Mouse (Mus musculus): Measurements from ENCODE around the gene 1110017D15Rik. TPM values are rescaled to one million over a fixed set of nuclear protein-coding genes. Genes with fewer than 3 reads are reported as not detected.
A peak's percentile ranks its signal among the peaks of the same experiment; 100 is the strongest.

1110017D15Rik gene
- polyA plus RNA-seq, 1 experiment from 2014 or later, result 3.8 TPM

DNA sequence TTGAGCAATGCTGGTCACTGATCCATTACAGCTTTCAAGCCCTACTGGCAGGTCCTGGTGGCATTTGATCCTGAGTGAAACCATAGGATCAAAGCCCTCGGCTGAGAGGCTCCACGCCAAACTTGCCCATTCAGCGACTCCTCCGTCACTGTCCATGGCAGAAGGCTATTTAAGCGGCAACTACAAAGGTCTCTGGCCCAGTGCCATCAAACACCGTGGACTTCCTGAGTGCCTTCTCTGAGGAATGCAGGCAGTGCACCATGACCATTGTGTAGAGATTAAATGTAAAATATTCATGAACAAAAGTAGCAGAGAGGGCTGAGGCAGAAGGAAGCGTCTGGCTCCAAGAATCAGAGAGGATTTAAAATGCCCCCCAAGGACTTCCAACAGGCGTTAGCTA lies 10.9 kb upstream of the 1110017D15Rik start:
- H3K36me3 ChIP-seq (replicated peaks), result no peaks in the 10 kb centered on the region
- H3K27me3 ChIP-seq (ENCODE audit: poor library complexity, severe bottlenecking), result peaks cover 9% of the 10 kb centered on the region; the same call in 1 of the 2 replicates
- no peak for DNase-seq (ENCODE audit: extremely low spot score, low spot score)
- peaks cover 52% of the 10 kb centered on the region for H3K4me1 ChIP-seq
- H3K4me3 ChIP-seq, result no peak overlapping the region
- WGBS, result 40% methylated on average over 8 of the region's 8 CpGs
- H3K27ac ChIP-seq, result peak overlapping the region; percentile 83; the same call in 1 of the 2 replicates
- no peaks in the 10 kb centered on the region for H3K9me3 ChIP-seq

DNA sequence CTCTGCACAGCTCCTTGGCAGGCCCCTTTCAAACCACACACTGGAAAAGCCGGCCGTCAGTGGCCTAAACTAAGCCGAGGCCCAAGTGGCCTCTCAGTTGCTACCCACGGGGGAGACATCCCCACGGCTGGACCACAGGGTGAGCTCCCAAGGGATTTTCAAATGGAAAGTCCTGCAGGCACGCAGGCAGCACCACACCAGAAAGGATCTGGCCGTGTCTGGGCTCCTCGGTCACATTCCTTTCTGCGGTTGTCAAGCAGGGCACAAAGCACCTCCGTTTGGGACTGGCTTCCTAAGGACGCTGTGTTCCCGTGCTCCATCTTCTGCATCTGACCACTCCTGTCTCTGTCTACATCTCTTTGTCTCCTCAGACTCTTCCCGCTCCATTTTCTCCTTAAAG lies 9.9 kb upstream of the 1110017D15Rik start:
- WGBS, result 25% methylated on average over 13 of the region's 13 CpGs
- H3K27me3 ChIP-seq (ENCODE audit: poor library complexity, severe bottlenecking), result peaks cover 15% of the 10 kb centered on the region
- peak; percentile 30 for DNase-seq (ENCODE audit: extremely low spot score, low spot score)

DNA sequence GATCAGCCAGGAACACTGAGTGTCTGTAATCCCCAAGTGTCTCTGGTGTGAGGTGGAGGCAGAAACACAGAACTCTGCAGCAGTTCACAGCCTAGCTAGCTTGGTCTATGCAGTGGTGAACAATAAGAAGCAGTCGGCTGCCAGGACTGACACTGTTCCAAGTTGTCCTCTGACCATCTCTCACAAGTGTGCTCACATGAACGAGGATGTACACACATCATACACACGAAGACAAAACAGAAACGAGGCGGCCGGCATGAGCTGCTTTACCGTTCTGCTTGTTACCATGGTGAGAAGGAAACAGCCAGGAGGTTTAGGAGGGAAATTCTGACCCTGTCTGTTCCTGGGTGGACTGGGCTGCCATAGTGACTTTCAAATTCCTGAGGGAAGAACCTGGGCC lies 9.4 kb upstream of the 1110017D15Rik start:
- no peak overlapping the region for H3K4me3 ChIP-seq
- H3K9me3 ChIP-seq, result no peaks in the 10 kb centered on the region
- no peak for DNase-seq (ENCODE audit: extremely low spot score, low spot score)
- peaks cover 21% of the 10 kb centered on the region for H3K27me3 ChIP-seq (ENCODE audit: poor library complexity, severe bottlenecking)
- H3K27ac ChIP-seq, result peak overlapping the region; percentile 83
- H3K36me3 ChIP-seq (replicated peaks), result no peaks in the 10 kb centered on the region
- peaks cover 61% of the 10 kb centered on the region for H3K4me1 ChIP-seq
- WGBS, result 57% methylated on average over 7 of the region's 7 CpGs

More for the DNA sequence above, 9.9 kb upstream of the 1110017D15Rik start:
- Histone ChIP-seq H3K4me3 (no peak overlapping the region), H3K4me1 (peaks cover 58% of the 10 kb centered on the region), H3K27ac (peak overlapping the region; percentile 83), H3K36me3 (replicated peaks) (no peaks in the 10 kb centered on the region), H3K9me3 (no peaks in the 10 kb centered on the region)

DNA sequence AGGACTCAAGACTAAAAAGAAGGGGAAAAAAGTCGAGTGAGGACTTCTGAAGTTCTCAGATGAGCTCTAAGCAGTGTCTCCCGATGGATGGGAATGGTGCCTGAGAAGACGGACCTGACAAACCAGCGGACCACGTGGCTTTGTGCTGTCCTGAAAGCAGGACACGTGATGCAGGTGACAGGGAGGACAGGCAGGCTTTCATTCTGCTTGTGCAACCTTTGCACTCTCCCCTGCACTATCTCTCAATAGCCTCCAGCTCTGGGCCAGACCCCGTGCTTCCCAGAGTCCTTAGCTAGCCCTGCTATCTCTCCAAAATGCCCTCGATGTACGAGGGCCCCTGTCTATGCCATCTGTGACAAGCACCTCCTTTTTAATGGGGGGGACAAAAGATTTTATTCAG lies 7.7 kb upstream of the 1110017D15Rik start:
- Histone ChIP-seq H3K9me3 (no peaks in the 10 kb centered on the region), H3K27ac (no peak overlapping the region), H3K36me3 (replicated peaks) (peaks cover 3% of the 10 kb centered on the region; the same call in 1 of the 2 replicates), H3K4me3 (no peak overlapping the region), H3K4me1 (peaks cover 48% of the 10 kb centered on the region), H3K27me3 (ENCODE audit: poor library complexity, severe bottlenecking) (peaks cover 29% of the 10 kb centered on the region)
- DNase-seq (ENCODE audit: extremely low spot score, low spot score), result no peak
- 83% methylated on average over 9 of the region's 9 CpGs for WGBS

DNA sequence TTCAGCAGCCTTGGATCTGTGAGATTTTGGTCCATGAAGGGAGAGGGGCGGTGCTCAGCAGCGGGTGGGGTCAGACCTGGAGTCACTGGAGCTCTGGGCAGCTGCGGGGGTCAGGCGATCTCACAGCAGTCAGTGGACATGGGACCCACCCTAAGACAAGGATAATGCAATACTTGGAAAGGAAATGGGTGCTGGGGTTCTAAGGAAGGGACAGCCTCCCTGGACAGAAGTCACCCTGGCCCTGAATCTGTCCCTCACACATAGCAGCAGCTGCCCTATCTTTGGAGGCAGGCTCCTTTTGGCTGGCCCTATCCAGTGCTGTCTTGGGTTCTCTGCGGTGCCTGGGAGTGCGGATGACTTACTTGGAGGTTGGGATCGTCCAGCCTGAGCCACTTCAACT lies 6.7 kb upstream of the 1110017D15Rik start:
- Histone ChIP-seq H3K4me3 (no peak overlapping the region), H3K36me3 (replicated peaks) (peaks cover 4% of the 10 kb centered on the region; the same call in 1 of the 2 replicates), H3K27me3 (ENCODE audit: poor library complexity, severe bottlenecking) (peaks cover 30% of the 10 kb centered on the region), H3K4me1 (peaks cover 44% of the 10 kb centered on the region), H3K27ac (no peak overlapping the region), H3K9me3 (no peaks in the 10 kb centered on the region)
- whole genome bisulfite sequencing, result 79% methylated on average over 7 of the region's 7 CpGs
- DNase-seq (ENCODE audit: extremely low spot score, low spot score), result no peak

DNA sequence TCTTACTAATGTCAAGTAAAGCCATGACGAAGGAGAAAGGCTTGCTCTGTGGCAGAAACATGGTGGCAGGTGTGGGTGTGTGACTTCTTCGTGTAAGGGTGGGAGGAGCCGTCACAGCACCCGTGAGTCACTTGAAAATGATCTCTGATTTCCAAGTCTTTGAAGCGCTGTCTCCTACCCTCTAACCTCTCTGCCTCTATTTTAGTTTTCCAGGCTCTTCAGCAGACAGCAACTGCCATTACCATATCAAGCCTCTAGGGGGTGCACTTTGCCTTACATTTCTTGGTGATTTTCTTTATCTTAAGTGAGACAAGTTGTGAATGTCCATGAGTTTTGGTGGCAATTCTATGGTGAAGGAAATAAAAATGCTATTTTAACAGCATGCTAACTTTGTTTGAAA lies 5.7 kb upstream of the 1110017D15Rik start:
- Histone ChIP-seq H3K4me1 (peaks cover 39% of the 10 kb centered on the region), H3K36me3 (replicated peaks) (peaks cover 4% of the 10 kb centered on the region; the same call in 1 of the 2 replicates), H3K27me3 (ENCODE audit: poor library complexity, severe bottlenecking) (peaks cover 30% of the 10 kb centered on the region), H3K4me3 (no peak overlapping the region), H3K27ac (no peak overlapping the region), H3K9me3 (no peaks in the 10 kb centered on the region)
- 55% methylated on average over 5 of the region's 5 CpGs for WGBS
- no peak for DNase-seq (ENCODE audit: extremely low spot score, low spot score)

DNA sequence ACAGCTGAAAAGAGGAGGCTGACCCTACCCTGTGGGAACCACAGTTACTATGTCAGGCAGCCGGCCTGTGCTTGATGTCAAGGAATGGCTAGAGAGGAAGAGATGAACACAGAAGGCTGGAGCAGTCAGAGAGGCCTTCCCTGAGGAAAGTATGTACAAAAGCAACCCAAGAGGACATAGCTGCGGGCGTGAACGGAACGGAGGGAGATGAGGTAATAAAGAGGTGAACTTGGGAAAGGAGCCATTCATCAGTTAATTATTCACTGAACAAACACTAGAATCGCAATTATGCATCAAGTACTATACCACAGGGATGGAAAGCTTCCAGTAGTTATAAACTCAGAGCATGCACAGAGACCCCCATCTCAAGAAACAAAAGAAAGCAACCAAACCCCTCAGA lies 5.0 kb upstream of the 1110017D15Rik start:
- Histone ChIP-seq H3K9me3 (no peaks in the 10 kb centered on the region), H3K4me1 (peaks cover 32% of the 10 kb centered on the region), H3K27ac (0 out of 2 replicates have a peak overlapping the region, but pooled peaks have one; percentile 12), H3K36me3 (replicated peaks) (peaks cover 4% of the 10 kb centered on the region; the same call in 1 of the 2 replicates), H3K27me3 (ENCODE audit: poor library complexity, severe bottlenecking) (peaks cover 30% of the 10 kb centered on the region), H3K4me3 (no peak overlapping the region)
- DNase-seq (ENCODE audit: extremely low spot score, low spot score), result no peak
- 90% methylated on average over 6 of the region's 6 CpGs for WGBS

DNA sequence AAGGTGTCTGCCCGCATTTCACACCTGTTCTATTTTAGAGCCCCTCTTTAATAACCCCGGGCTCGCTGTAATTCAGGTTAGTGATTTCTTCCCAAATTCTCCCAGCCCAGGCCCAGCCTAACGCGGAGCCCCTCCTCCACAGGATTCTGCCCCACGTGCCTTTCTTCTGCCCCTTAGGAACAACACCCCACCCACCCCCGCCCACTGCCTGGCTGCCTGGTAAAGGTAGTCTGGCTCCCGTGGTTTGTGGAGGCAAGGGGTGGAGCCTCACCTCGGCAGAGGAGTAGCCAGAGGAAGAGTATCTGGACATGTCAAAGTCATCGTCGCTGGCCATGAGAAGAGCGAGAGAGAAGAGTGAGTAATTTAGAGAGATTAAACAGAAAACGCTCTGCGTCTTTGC lies 3.5 kb upstream of the 1110017D15Rik start:
- Histone ChIP-seq H3K27ac (no peak overlapping the region), H3K4me1 (peaks cover 18% of the 10 kb centered on the region; the same call in 1 of the 2 replicates), H3K27me3 (ENCODE audit: poor library complexity, severe bottlenecking) (peaks cover 30% of the 10 kb centered on the region), H3K4me3 (no peak overlapping the region), H3K36me3 (replicated peaks) (peaks cover 4% of the 10 kb centered on the region; the same call in 1 of the 2 replicates), H3K9me3 (no peaks in the 10 kb centered on the region)
- 41% methylated on average over 14 of the region's 14 CpGs for WGBS
- DNase-seq (ENCODE audit: extremely low spot score, low spot score), result no peak

DNA sequence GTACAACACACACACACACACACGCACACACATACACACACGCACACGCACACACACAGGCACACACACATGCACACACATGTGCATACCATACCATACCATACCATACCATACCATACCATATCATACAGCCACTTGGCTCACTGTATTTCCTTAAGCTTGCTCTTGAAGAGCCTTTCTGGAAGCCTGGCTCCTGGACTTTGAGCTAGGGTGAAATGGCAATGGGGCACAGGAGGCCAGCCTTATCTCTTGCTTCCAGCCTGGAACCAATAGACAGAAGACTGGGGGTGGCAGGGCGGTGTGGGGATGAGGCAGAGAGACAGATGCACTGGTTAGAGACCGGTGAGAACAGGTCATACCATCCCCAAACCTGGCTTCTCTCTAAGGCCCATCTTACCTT lies 2.1 kb upstream of the 1110017D15Rik start:
- WGBS, result 94% methylated on average over 5 of the region's 5 CpGs
- no peak overlapping the region for H3K4me3 ChIP-seq

DNA sequence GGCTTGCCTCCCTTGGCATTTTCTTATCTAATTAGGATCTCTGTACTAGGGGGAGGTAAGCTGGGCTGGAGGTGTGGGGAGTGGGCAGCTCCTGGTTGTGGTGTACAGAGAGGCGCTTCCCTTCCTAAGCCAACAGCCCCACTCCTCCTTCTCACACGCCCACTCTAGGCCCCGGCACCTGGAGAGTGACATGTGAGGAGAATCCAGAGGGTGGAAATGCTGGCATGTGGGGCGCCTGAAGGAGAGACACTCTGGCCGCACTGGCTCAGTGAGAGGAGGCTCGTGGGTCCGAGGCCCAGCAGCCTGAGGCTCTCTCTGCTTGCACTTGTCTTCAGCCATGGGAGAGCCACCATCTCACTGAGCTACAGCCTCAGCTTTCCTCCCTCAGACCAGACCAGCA lies 1.2 kb upstream of the 1110017D15Rik start:
- Histone ChIP-seq H3K36me3 (replicated peaks) (peaks cover 4% of the 10 kb centered on the region; the same call in 1 of the 2 replicates), H3K4me1 (peaks cover 23% of the 10 kb centered on the region), H3K4me3 (no peak overlapping the region), H3K9me3 (no peaks in the 10 kb centered on the region), H3K27ac (peak overlapping the region; percentile 48; the same call in 1 of the 2 replicates), H3K27me3 (ENCODE audit: poor library complexity, severe bottlenecking) (peaks cover 22% of the 10 kb centered on the region)
- WGBS, result 84% methylated on average over 7 of the region's 7 CpGs
- no peak for DNase-seq (ENCODE audit: extremely low spot score, low spot score)

More for the DNA sequence above, 2.1 kb upstream of the 1110017D15Rik start:
- Histone ChIP-seq H3K9me3 (no peaks in the 10 kb centered on the region), H3K36me3 (replicated peaks) (peaks cover 4% of the 10 kb centered on the region; the same call in 1 of the 2 replicates), H3K27me3 (ENCODE audit: poor library complexity, severe bottlenecking) (peaks cover 21% of the 10 kb centered on the region), H3K27ac (no peak overlapping the region), H3K4me1 (peaks cover 18% of the 10 kb centered on the region; the same call in 1 of the 2 replicates)
- DNase-seq (ENCODE audit: extremely low spot score, low spot score), result no peak

DNA sequence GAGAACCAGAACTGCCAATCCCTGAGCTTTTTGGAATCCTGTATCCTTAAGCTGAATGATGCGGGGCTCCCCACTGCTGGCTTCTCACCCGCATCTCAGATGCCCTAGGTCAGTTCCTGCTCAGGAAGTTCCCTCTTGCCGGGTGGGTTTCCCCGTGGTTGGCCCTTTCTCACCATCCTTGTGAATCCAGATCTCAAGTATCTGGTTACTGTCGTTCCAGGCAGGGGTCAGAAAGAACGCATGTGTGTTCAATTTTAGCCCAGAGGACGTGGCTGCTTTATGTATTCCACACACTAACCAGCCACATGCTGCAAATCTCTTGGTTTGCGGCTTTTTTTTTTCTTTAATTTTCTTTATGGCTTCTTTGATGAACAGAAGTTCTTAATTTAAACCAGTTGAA lies 3.4 kb downstream of the 1110017D15Rik start:
- H3K4me1 ChIP-seq, result peaks cover 15% of the 10 kb centered on the region
- H3K4me3 ChIP-seq, result no peak overlapping the region
- DNase-seq (ENCODE audit: extremely low spot score, low spot score), result no peak
- H3K36me3 ChIP-seq (replicated peaks), result no peaks in the 10 kb centered on the region
- peak overlapping the region; percentile 67 for H3K27ac ChIP-seq
- 28% methylated on average over 8 of the region's 8 CpGs for WGBS
- H3K27me3 ChIP-seq (ENCODE audit: poor library complexity, severe bottlenecking), result peaks cover 41% of the 10 kb centered on the region
- H3K9me3 ChIP-seq, result no peaks in the 10 kb centered on the region

DNA sequence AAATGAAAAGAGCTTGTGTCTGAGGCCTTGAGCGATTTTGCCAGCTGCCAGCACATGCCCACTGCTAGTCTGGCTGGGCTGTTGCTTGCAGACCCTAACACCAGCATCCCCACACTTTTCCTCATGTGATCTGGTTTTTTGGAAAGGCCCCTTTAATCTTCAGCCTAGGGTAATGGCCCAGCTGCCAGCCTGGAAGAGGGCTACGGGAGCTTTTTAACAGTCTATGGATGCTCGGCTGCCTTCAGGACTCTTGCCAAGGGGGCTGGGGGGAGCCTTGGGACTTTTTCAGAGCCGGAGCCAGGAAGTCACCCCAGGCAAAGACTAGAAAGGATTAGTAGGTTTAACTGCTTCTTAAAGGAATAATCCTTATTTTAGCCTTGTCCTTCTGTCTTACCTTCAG lies 3.8 kb downstream of the 1110017D15Rik start:
- Histone ChIP-seq H3K27me3 (ENCODE audit: poor library complexity, severe bottlenecking) (peaks cover 45% of the 10 kb centered on the region), H3K4me3 (no peak overlapping the region), H3K4me1 (peaks cover 13% of the 10 kb centered on the region), H3K9me3 (no peaks in the 10 kb centered on the region), H3K27ac (peak overlapping the region; percentile 67), H3K36me3 (replicated peaks) (no peaks in the 10 kb centered on the region)
- DNase-seq (ENCODE audit: extremely low spot score, low spot score), result no peak
- WGBS, result 31% methylated on average over 4 of the region's 4 CpGs

DNA sequence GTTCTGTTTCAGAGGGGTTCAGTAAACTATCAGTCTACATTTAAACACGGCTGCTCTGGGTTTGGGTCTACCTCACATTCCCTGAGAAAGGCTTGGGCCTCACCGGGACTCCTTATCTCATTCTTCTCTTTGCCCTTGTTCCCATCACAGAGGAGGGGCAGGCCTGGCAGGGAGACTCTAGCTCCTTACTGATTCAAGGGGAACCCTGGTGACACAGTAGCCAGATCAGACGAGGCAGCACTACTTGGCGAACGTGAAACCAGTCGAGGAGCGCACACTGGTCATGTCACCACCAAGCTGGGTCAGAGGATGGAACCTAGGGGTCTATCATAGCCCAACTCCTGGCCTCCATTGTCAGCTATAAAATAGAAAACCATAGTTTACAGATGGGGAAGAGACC lies 9.1 kb downstream of the 1110017D15Rik start:
- DNase-seq (ENCODE audit: extremely low spot score, low spot score), result no peak
- no peaks in the 10 kb centered on the region for H3K36me3 ChIP-seq (replicated peaks)

More for the DNA sequence above, 9.1 kb downstream of the 1110017D15Rik start:
- 38% methylated on average over 7 of the region's 7 CpGs for whole genome bisulfite sequencing
- Histone ChIP-seq H3K27ac (no peak overlapping the region), H3K27me3 (ENCODE audit: poor library complexity, severe bottlenecking) (peaks cover 65% of the 10 kb centered on the region), H3K4me1 (peaks cover 36% of the 10 kb centered on the region), H3K9me3 (no peaks in the 10 kb centered on the region), H3K4me3 (peak overlapping the region; percentile 58; the same call in 1 of the 2 replicates)

Measured in forebrain, embryonic 10.5 days (tissue).